Mouse (Mus musculus): Measurements from ENCODE around the gene Gm17018.

DNA sequence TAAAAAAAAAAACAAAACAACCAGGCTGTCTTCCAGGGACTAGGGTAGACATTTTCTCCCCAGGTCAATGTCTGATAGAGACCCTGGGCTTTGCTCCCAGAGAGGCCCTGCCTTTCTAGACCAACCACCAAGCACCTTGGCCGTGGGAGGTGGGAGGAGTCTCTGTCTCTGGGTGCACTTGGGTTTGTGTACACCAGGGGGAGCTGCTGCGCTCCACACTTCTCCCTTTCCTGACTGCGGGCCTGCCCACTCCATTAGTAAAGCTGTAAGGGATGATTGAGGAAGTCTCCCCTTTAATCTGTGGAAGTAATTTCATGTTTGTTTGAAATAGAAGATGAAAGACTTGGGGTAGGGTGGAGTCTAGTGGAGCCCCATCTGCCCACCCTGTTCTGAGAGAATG is 20.8 kb downstream of the Gm17018 start:
- TF ChIP-seq CTCF (IDR thresholded peaks at IDR 0.05; ENCODE audit: low read depth) (peak; percentile 57), EP300 (IDR thresholded peaks at IDR 0.05; ENCODE audit: low read depth) (no peak)
